Mouse (Mus musculus) liver, embryonic 14.5 days (tissue): ENCODE results near the gene Gapvd1. TPM values are rescaled to one million over a fixed set of nuclear protein-coding genes. Genes with fewer than 3 reads are reported as not detected.

Source experiments
- ATAC-seq: fragments of 200-750 bp; cut with Nextera tagmentation; 2 replicates; pipeline ENCODE4 v1.8.0; 2017; ENCODE audit warnings: moderate number of reproducible peaks, mild to moderate bottlenecking, moderate library complexity; ENCODE audit not compliant: insufficient read depth
- DNase-seq, 3 experiments: peaks; one replicate each; pipeline ENCODE4 v3.0.0-alpha.2; 2012 to 2013; ENCODE audit warnings: low read depth in 3 of 3, low spot score in 3 of 3
- H3K27ac ChIP-seq: fragments of 300-500 bp; sonication (generic); 2 replicates; pipeline ENCODE4 v1.5.1; 2014; ENCODE audit warnings: moderate library complexity, mild to moderate bottlenecking, control low read depth, inconsistent platforms
- H3K27me3 ChIP-seq: fragments of 300-500 bp; sonication (generic); 2 replicates; pipeline ENCODE4 v1.6.1; 2014; ENCODE audit warnings: mild to moderate bottlenecking, low read length, moderate library complexity; ENCODE audit not compliant: control insufficient read depth, insufficient read depth
- H3K36me3 ChIP-seq: fragments of 300-500 bp; sonication (generic); replicated peaks from 2 replicates; pipeline ENCODE4 v1.6.1; 2014; ENCODE audit warnings: low read depth; ENCODE audit not compliant: control insufficient read depth, insufficient read depth
- H3K4me1 ChIP-seq, 2 experiments: fragments of 200-500 bp in 1 of 2; fragments of 300-500 bp in 1 of 2; sonication (generic) in 1 of 2; replicated peaks; 2 replicates each; pipeline ENCODE4 v1.6.1; 2012 to 2014; ENCODE audit warnings: antibody characterized with exemption in 1 of 2, inconsistent platforms in 1 of 2, low read length in 1 of 2; ENCODE audit not compliant: control insufficient read depth in 2 of 2, insufficient read depth in 2 of 2
- H3K4me2 ChIP-seq: fragments of 300-500 bp; sonication (generic); 2 replicates; pipeline ENCODE4 v1.6.1; 2014; ENCODE audit warnings: low read depth, mild to moderate bottlenecking, control low read depth, moderate library complexity
- H3K4me3 ChIP-seq, 2 experiments: fragments of 200-500 bp in 1 of 2; fragments of 300-500 bp in 1 of 2; sonication (generic) in 1 of 2; 2 replicates each; pipeline ENCODE4 v1.5.1; 2012 to 2014; ENCODE audit warnings: low read depth in 2 of 2, low read length in 2 of 2, mild to moderate bottlenecking in 2 of 2, control low read depth in 1 of 2, inconsistent platforms in 1 of 2, moderate library complexity in 1 of 2; ENCODE audit not compliant: insufficient read depth in 1 of 2
- H3K9ac ChIP-seq: fragments of 300-500 bp; sonication (generic); replicated peaks from 2 replicates; pipeline ENCODE4 v1.6.1; 2014; ENCODE audit warnings: mild to moderate bottlenecking, control low read depth, moderate library complexity
- H3K9me3 ChIP-seq: fragments of 300-500 bp; sonication (generic); 2 replicates; pipeline ENCODE4 v1.6.1; 2016; ENCODE audit warnings: low read length, mixed read lengths; ENCODE audit not compliant: control insufficient read depth
- CTCF ChIP-seq: IDR thresholded peaks from 2 replicates; pipeline ENCODE4 v1.5.1; 2016; ENCODE audit warnings: antibody characterized with exemption, low read depth, control low read depth
- EP300 ChIP-seq: IDR thresholded peaks from 2 replicates; pipeline ENCODE4 v1.6.1; 2016; ENCODE audit warnings: antibody characterized with exemption, low read depth
- WGBS: fragments of 180-500 bp; shearing (Covaris S2); extraction: QIAGEN DNeasy Blood & Tissue Kit; methylation state at CpG from one replicate; pipeline ENCODE4 v1.1.7; 2014; ENCODE audit not compliant: insufficient replicate concordance; 5-methylcytosine and 5-hydroxymethylcytosine counted together
- polyA plus RNA-seq, 2 experiments: library from polyadenylated mRNA; depleted of rRNA in 1 of 2; stranded (reverse) in 1 of 2; unstranded in 1 of 2; fragments of >200 nt; fragmentation: Nextera tagmentation in 1 of 2; extraction: Ambion mirVana in 1 of 2; gene quantifications; 2 replicates each; pipeline versions ENCODE4 v1.2.1 to v1.2.3; 2012 to 2014

Gene Gapvd1
- polyA plus RNA-seq, 2 experiments: 22.9 to 71.8 TPM

DNA sequence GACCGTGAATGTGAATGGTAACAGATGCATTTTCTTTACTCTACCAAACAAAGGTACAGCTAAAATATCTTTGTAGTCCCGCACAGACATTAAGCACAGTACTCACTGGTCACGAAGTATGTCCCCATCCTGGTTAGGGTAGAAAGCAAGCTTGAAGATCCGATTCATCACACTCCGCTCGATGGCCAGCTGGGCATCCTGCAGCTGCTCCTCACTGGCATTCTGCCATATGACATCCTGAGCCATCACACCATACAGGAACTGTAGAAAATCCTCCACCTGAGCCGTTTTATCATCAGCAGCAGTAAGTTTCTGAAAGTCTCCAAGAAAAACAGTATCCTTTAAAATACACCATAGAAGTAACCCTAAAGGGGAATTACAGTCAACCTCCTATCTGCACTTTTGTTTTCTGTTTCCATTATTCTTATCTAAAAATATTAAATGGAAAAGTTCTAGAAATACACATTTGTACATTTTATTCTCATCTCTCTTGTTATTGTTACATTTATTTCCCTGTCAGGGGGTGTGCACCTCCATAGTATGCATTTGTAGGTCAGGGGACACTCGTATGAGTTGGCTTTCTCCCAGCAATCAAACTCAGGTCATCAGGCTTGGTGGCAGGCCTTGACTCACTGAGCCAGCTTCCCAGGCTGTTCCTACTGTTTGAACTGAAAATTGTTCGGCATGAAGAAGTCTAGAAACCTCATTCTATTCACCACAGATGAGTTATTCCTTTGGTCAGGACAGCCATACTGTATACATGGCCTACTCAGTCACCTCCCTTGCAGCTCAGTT is 70.8 kb downstream of the Gapvd1 start:
- no peak overlapping the region for H3K27ac ChIP-seq
- H3K27me3 ChIP-seq: no peaks in the 10 kb centered on the region
- no peak for ATAC-seq
- no peak overlapping the region for H3K9ac ChIP-seq
- no peak for TF ChIP-seq EP300
- TF ChIP-seq CTCF: no peak
- H3K36me3 ChIP-seq: peaks cover 74% of the 10 kb centered on the region
- H3K9me3 ChIP-seq: no peaks in the 10 kb centered on the region
- H3K4me3 ChIP-seq: no peak overlapping the region
- H3K4me1 ChIP-seq: no peaks in the 10 kb centered on the region
- DNase-seq: no peak
- 93% methylated on average over 9 of the region's 9 CpGs for WGBS
- no peak overlapping the region for H3K4me2 ChIP-seq

DNA sequence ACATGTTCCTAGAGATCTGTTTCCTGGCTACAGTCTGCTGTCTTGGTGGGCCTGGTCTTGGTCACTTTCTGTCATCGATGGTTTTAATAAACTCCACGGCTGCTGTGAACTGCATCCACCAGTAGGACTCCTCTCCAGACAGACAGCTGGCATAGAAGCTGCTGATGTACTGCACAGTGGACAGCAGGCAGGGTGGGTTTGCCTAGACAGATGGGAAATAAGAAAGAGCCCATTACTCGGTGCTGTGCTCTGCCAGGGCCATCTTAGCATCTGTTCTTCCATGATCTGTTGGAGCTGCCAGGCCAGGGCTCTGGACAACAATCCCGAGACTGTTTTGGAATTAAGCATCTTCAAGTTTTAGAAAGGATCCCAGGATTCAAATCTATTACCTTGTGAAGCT is 77.1 kb downstream of the Gapvd1 start:
- Histone ChIP-seq H3K27ac (no peak overlapping the region), H3K4me2 (no peak overlapping the region), H3K9me3 (no peaks in the 10 kb centered on the region), H3K4me3 (no peak overlapping the region), H3K27me3 (no peaks in the 10 kb centered on the region), H3K4me1 (no peaks in the 10 kb centered on the region), H3K9ac (no peak overlapping the region), H3K36me3 (peaks cover 59% of the 10 kb centered on the region)
- DNase-seq (no peak), ATAC-seq (no peak)
- WGBS: 92% methylated on average over 4 of the region's 4 CpGs
- TF ChIP-seq EP300: no peak
- no peak for TF ChIP-seq CTCF

DNA sequence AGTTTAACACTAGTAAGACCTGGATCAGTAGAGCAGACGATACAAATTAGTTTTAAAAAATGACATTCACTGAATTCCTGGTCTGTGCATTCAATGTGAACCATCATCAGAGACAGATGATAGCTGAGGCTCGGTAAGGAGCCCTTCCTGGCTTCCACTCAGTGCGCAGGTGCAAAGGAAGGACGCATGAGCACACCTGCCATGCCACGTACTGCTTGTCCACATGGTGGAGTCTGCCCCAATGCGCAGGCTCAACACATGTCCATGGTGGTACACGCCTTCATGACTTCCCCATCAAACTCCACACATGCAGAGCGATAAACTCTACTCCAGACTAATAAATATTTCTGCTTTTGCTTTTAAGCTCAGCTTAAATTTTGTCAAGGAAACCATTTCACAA is 78.0 kb downstream of the Gapvd1 start:
- TF ChIP-seq CTCF: peak; percentile 26; the same call in 1 of the 2 replicates
- TF ChIP-seq EP300: no peak

DNA sequence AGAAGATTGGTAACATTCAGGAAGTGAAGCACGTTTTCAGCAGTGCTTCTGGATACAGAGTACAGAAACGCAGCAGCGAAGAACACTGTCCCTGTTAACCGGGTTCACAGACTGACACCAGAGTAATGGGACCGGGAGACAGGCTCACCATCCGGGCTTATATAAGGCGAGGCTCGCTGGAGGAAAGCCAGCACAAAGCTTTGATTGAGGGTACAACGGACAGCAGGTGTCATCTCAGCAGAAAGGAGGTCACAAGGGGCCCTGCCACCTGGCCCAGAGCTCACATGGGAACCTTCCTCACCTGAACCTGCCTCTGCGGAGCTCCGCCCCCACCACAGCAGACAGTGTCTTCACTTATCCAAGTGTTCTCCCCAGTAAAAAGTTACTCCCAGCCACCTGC is 81.2 kb downstream of the Gapvd1 start:
- Histone ChIP-seq H3K36me3 (peaks cover 38% of the 10 kb centered on the region), H3K4me1 (peaks cover 0 to 3% of the 10 kb centered on the region in 2 experiments; a peak in 1 of 4 replicates), H3K9me3 (no peaks in the 10 kb centered on the region), H3K9ac (no peak overlapping the region), H3K27ac (no peak overlapping the region), H3K27me3 (no peaks in the 10 kb centered on the region), H3K4me2 (no peak overlapping the region), H3K4me3 (no peak overlapping the region)
- TF ChIP-seq CTCF (no peak), EP300 (no peak)
- no peak for DNase-seq
- no peak for ATAC-seq
- WGBS: 86% methylated on average over 11 of the region's 11 CpGs

More for the DNA sequence above, 78.0 kb downstream of the Gapvd1 start:
- H3K27ac ChIP-seq: no peak overlapping the region
- no peak overlapping the region for H3K4me3 ChIP-seq
- peaks cover 49% of the 10 kb centered on the region for H3K36me3 ChIP-seq
- H3K4me1 ChIP-seq: no peaks in the 10 kb centered on the region
- H3K27me3 ChIP-seq: no peaks in the 10 kb centered on the region
- H3K9me3 ChIP-seq: no peaks in the 10 kb centered on the region
- ATAC-seq (no peak), DNase-seq (no peak)
- H3K4me2 ChIP-seq: no peak overlapping the region
- H3K9ac ChIP-seq: no peak overlapping the region
- 91% methylated on average over 8 of the region's 8 CpGs for WGBS

DNA sequence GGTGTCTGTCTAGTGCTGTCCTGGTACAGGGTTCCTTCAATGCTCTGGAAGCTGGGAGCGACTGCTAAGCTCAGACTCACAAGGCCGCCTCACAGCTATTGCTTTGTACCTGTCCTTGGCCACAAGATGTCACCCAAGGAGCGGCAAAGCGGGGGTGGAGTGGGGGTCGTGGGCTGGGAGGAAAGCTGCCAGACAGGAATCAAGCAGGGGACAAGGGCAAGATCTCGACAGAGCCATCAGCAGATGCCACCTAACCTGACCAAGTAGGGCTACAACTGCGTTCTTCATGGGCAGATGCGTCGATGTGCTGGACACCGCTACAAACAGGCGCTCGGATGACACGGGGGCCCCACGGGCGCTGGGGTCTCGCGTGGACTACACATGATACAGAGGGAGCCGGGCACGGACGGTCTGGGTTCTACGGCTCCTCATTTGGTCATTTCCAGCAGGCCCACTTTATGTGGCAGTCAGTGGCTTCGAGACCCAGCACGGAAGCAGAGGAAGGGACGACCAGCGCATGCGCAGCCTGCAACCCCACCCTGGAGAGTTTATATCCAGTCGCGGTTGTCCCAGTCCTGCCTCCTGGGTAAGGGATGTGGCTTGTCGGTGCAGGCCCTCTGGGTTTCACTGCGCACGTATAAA is 83.5 kb downstream of the Gapvd1 start:
- 28% methylated on average over 31 of the region's 31 CpGs for WGBS
- Histone ChIP-seq H3K9ac (peak overlapping the region; percentile 36; the same call in 1 of the 2 replicates), H3K36me3 (peaks cover 15% of the 10 kb centered on the region), H3K4me2 (peak overlapping the region; percentile 75), H3K9me3 (no peaks in the 10 kb centered on the region), H3K27ac (no peak overlapping the region), H3K27me3 (no peaks in the 10 kb centered on the region), H3K4me3 (peak overlapping the region; percentile 50 to 63), H3K4me1 (peaks cover 0 to 3% of the 10 kb centered on the region in 2 experiments; a peak in 1 of 4 replicates)
- TF ChIP-seq EP300: no peak
- TF ChIP-seq CTCF: peak; percentile 79
- ATAC-seq: peak; percentile 60
- DNase-seq: peak; percentile 18 to 39 (median 29)
